Mouse (Mus musculus) midbrain, embryonic 15.5 days (tissue): Measurements from ENCODE around the gene Nr1i3. TPM values are rescaled to one million over a fixed set of nuclear protein-coding genes. Genes with fewer than 3 reads are reported as not detected.
A peak's percentile ranks its signal among the peaks of the same experiment; 100 is the strongest.

ENCODE experiments used
- ATAC-seq: fragments of 200-750 bp; cut with Nextera tagmentation; replicated peaks from 2 replicates; pipeline ENCODE4 v1.8.0; 2017; ENCODE audit warnings: moderate TSS enrichment
- H3K27ac ChIP-seq: fragments of 300-500 bp; sonication (generic); 2 replicates; pipeline ENCODE4 v1.5.1; 2015; ENCODE audit warnings: mild to moderate bottlenecking, inconsistent platforms
- H3K27me3 ChIP-seq: fragments of 300-500 bp; sonication (generic); replicated peaks from 2 replicates; pipeline ENCODE4 v1.6.1; 2015; ENCODE audit warnings: inconsistent platforms
- H3K36me3 ChIP-seq: fragments of 300-500 bp; sonication (generic); replicated peaks from 2 replicates; pipeline ENCODE4 v1.6.1; 2015; ENCODE audit warnings: inconsistent platforms
- H3K4me1 ChIP-seq: fragments of 300-500 bp; sonication (generic); 2 replicates; pipeline ENCODE4 v1.6.1; 2015; ENCODE audit warnings: inconsistent platforms
- H3K4me2 ChIP-seq: fragments of 300-500 bp; sonication (generic); 2 replicates; pipeline ENCODE4 v1.6.1; 2015; ENCODE audit warnings: inconsistent platforms, mild to moderate bottlenecking, moderate library complexity
- H3K4me3 ChIP-seq: fragments of 300-500 bp; sonication (generic); 2 replicates; pipeline ENCODE4 v1.5.1; 2015; ENCODE audit warnings: mild to moderate bottlenecking, inconsistent platforms
- H3K9ac ChIP-seq: fragments of 300-500 bp; sonication (generic); 2 replicates; pipeline ENCODE4 v1.6.1; 2015; ENCODE audit warnings: mild to moderate bottlenecking, inconsistent platforms
- H3K9me3 ChIP-seq: fragments of 300-500 bp; sonication (generic); 2 replicates; pipeline ENCODE4 v1.6.1; 2016; ENCODE audit warnings: inconsistent platforms
- WGBS: fragments of 180-500 bp; shearing (Covaris S2); methylation state at CpG from one replicate; pipeline ENCODE4 v1.1.7; 2015; ENCODE audit warnings: mixed read lengths; 5-methylcytosine and 5-hydroxymethylcytosine counted together
- polyA plus RNA-seq: library from polyadenylated mRNA; unstranded; fragments of >200 nt; fragmentation: Nextera tagmentation; extraction: Ambion mirVana; gene quantifications from 2 replicates; pipeline ENCODE4 v1.2.1, GENCODE M21; 2015

The Nr1i3 gene
- polyA plus RNA-seq, 1 experiment from 2014 or later = 0.34 TPM

- Histone ChIP-seq H3K4me2 (peak within 1 kb of the TSS; percentile 56), H3K9ac (peak within 1 kb of the TSS; percentile 43; the same call in 1 of the 2 replicates), H3K9me3 (no peaks in the 10 kb centered on the region), H3K4me3 (peak within 1 kb of the TSS; percentile 30), H3K27ac (peak within 1 kb of the TSS; percentile 45), H3K4me1 (peaks cover 47% of the 10 kb centered on the region), H3K27me3 (no peaks in the 10 kb centered on the region), H3K36me3 (no peaks in the 10 kb centered on the region)
- ATAC-seq = no peak
- WGBS = 10% methylated on average over 26 of the region's 26 CpGs
These were observed 37.2 kb downstream of the Nr1i3 start, which contains the start of gene Ndufs2 for GRCm38 (mm10) chr1:171250680-171251593. TSS of gene Ndufs2 (minus strand) at chr1:171251388.

DNA sequence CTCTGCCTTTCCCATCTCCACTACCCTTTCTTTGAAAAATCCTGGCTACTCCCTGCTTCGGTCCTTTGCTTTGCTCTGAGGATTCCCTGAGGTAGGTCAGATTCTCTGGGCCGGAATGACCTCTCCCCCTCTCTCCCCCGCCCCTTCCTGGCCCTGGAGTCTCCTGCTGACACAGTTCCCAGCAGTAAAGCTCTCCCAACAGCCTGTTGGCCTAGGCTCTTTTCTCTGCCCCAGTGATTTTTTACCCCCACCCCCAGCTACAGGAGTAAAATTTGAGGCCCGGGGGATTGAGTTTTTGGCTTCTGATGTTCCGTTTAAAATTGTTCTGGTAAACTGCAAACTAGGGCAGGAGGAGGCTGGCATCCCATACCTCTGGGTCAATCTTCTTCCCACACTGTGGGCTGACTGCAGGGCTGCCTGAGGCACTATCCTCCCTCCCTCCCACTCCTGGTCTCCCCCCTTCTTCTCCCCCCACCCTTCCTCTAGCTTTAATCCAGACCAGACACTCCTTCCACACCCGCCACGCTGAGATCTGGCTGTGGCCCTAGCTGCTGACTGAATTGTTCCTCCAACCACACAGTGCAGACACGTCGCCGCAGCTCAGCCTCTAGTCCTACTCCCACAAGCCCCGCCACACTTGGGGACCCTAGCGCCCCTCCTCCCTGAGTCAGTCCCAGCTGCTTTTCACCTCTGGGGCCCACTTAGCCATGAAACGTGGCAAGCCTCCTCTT is 38.0 kb downstream of the Nr1i3 start:
- 6% methylated on average over 13 of the region's 13 CpGs for WGBS
- ATAC-seq = peak; percentile 8; the same call in 1 of the 2 replicates
- no peaks in the 10 kb centered on the region for H3K9me3 ChIP-seq
- H3K36me3 ChIP-seq = no peaks in the 10 kb centered on the region
- peak overlapping the region; percentile 30 for H3K4me3 ChIP-seq
- H3K4me1 ChIP-seq = peaks cover 41% of the 10 kb centered on the region
- peak overlapping the region; percentile 56 for H3K4me2 ChIP-seq
- H3K27me3 ChIP-seq = no peaks in the 10 kb centered on the region
- H3K9ac ChIP-seq = no peak overlapping the region; the same call in 1 of the 2 replicates
- peak overlapping the region; percentile 36; the same call in 1 of the 2 replicates for H3K27ac ChIP-seq

DNA sequence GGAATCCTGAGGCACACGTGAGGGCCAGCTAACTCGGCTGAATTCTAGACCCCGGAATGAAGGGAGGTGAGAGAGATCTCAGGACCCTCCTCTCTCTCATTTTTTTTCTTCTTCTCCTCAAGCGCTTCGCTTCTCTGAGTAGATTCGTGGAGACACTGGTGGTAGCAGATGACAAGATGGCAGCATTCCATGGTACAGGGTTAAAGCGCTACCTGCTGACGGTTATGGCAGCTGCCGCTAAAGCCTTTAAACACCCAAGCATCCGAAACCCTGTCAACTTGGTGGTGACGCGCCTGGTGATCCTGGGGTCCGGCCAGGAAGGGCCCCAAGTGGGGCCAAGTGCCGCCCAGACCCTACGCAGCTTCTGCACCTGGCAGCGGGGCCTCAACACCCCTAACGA is 38.6 kb downstream of the Nr1i3 start:
- Histone ChIP-seq H3K9me3 (no peaks in the 10 kb centered on the region), H3K27me3 (no peaks in the 10 kb centered on the region), H3K9ac (no peak overlapping the region; the same call in 1 of the 2 replicates), H3K36me3 (no peaks in the 10 kb centered on the region), H3K27ac (peak overlapping the region; percentile 36; the same call in 1 of the 2 replicates), H3K4me3 (0 out of 2 replicates have a peak overlapping the region, but pooled peaks have one; percentile 30), H3K4me2 (peak overlapping the region; percentile 56), H3K4me1 (peaks cover 42% of the 10 kb centered on the region)
- WGBS = 46% methylated on average over 17 of the region's 17 CpGs
- ATAC-seq = no peak

- Histone ChIP-seq H3K4me1 (peaks cover 18% of the 10 kb centered on the region), H3K36me3 (no peaks in the 10 kb centered on the region), H3K9ac (no peak overlapping the region), H3K9me3 (no peaks in the 10 kb centered on the region), H3K4me2 (no peak overlapping the region), H3K27me3 (no peaks in the 10 kb centered on the region; the same call in 1 of the 2 replicates), H3K4me3 (no peak overlapping the region), H3K27ac (no peak overlapping the region)
- ATAC-seq = no peak
- WGBS = 90% methylated on average over 24 of the region's 24 CpGs
These were observed 42.5 kb downstream of the Nr1i3 start for GRCm38 (mm10) chr1:171256095-171256818.

GRCm38 (mm10) chr1:171256937-171257548 is 43.3 kb downstream of the Nr1i3 start:
- H3K4me2 ChIP-seq = no peak overlapping the region
- no peak overlapping the region for H3K27ac ChIP-seq
- ATAC-seq = 0 out of 2 replicates have a peak, but pooled peaks have one; percentile 22
- no peak overlapping the region for H3K4me3 ChIP-seq
- WGBS = 64% methylated on average over 15 of the region's 15 CpGs
- no peak overlapping the region for H3K9ac ChIP-seq
- no peaks in the 10 kb centered on the region for H3K36me3 ChIP-seq
- peaks cover 11% of the 10 kb centered on the region; the same call in 1 of the 2 replicates for H3K4me1 ChIP-seq
- no peaks in the 10 kb centered on the region; the same call in 1 of the 2 replicates for H3K27me3 ChIP-seq
- H3K9me3 ChIP-seq = no peaks in the 10 kb centered on the region

- Histone ChIP-seq H3K27ac (no peak overlapping the region), H3K4me1 (peaks cover 11% of the 10 kb centered on the region), H3K4me3 (no peak overlapping the region), H3K9ac (no peak overlapping the region), H3K36me3 (no peaks in the 10 kb centered on the region), H3K4me2 (no peak overlapping the region), H3K27me3 (no peaks in the 10 kb centered on the region; the same call in 1 of the 2 replicates), H3K9me3 (no peaks in the 10 kb centered on the region)
- no peak for ATAC-seq
- WGBS = 87% methylated on average over 9 of the region's 9 CpGs
These were observed 44.0 kb downstream of the Nr1i3 start for GRCm38 (mm10) chr1:171257781-171258180.

- Histone ChIP-seq H3K4me2 (no peak overlapping the region), H3K27ac (no peak overlapping the region), H3K27me3 (no peaks in the 10 kb centered on the region; the same call in 1 of the 2 replicates), H3K9ac (no peak overlapping the region), H3K9me3 (no peaks in the 10 kb centered on the region), H3K36me3 (no peaks in the 10 kb centered on the region), H3K4me1 (peaks cover 16% of the 10 kb centered on the region), H3K4me3 (no peak overlapping the region)
- 80% methylated on average over 17 of the region's 17 CpGs for WGBS
- no peak for ATAC-seq
These were observed 45.2 kb downstream of the Nr1i3 start for GRCm38 (mm10) chr1:171258921-171259320.

GRCm38 (mm10) chr1:171260316-171260715 is 46.5 kb downstream of the Nr1i3 start:
- no peak for ATAC-seq
- no peak overlapping the region for H3K4me2 ChIP-seq
- H3K9ac ChIP-seq = no peak overlapping the region
- no peak overlapping the region for H3K27ac ChIP-seq
- no peaks in the 10 kb centered on the region for H3K9me3 ChIP-seq
- no peak overlapping the region for H3K4me3 ChIP-seq
- no peaks in the 10 kb centered on the region for H3K36me3 ChIP-seq
- H3K27me3 ChIP-seq = no peaks in the 10 kb centered on the region; the same call in 1 of the 2 replicates
- 96% methylated on average over 3 of the region's 3 CpGs for WGBS
- peaks cover 16% of the 10 kb centered on the region for H3K4me1 ChIP-seq

- Histone ChIP-seq H3K27ac (peak overlapping the region; percentile 83), H3K9ac (peak overlapping the region; percentile 39), H3K4me1 (peaks cover 14% of the 10 kb centered on the region), H3K27me3 (no peaks in the 10 kb centered on the region; the same call in 1 of the 2 replicates), H3K9me3 (no peaks in the 10 kb centered on the region), H3K4me2 (peak overlapping the region; percentile 56), H3K4me3 (peak overlapping the region; percentile 30), H3K36me3 (no peaks in the 10 kb centered on the region)
- ATAC-seq = peak; percentile 83
- 4% methylated on average over 8 of the region's 8 CpGs for WGBS
These were observed 48.9 kb downstream of the Nr1i3 start for GRCm38 (mm10) chr1:171262594-171263130.

DNA sequence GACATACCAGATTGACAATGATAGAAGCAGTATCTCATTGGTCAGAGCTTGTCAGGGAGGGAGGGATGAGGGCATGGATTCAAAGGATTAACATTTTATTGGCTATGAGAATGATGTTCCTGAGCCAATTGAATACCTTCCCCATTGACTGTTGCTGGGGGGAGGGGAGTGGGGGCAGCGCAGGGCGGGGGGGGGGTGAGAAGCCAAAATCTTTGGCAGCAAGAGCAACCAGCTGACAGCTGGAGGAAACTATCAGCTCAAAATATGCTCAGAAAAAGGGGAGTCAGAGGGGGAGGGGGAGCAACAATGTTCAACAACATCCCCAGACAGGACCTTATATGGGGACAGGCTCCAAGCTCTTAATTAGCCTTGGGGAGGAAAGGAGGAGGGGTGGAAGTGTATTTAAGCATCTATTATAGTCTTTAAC is 49.4 kb downstream of the Nr1i3 start:
- Histone ChIP-seq H3K9me3 (no peaks in the 10 kb centered on the region), H3K4me2 (peak overlapping the region; percentile 56), H3K4me3 (peak overlapping the region; percentile 13; the same call in 1 of the 2 replicates), H3K36me3 (no peaks in the 10 kb centered on the region), H3K27me3 (no peaks in the 10 kb centered on the region), H3K27ac (peak overlapping the region; percentile 83), H3K4me1 (peaks cover 14% of the 10 kb centered on the region), H3K9ac (no peak overlapping the region; the same call in 1 of the 2 replicates)
- 0% methylated on average over 1 of the region's 2 CpGs for WGBS
- peak; percentile 96 for ATAC-seq
